Mouse (Mus musculus) forelimb bud, embryonic 11.5 days (tissue): ENCODE data around the gene Olfr1031.
"Not testable (repeated sequence)": the region's sequence is repeated elsewhere in the genome, so short reads cannot be mapped to it uniquely, and the experiment has no call there.

Experiments used
- DNase-seq: peaks from one replicate; pipeline ENCODE4 v3.0.0-alpha.2; 2012; ENCODE audit warnings: low read depth, low spot score

Gene Olfr1031

GRCm38 (mm10) chr2:85990004-85990403 is at the start of gene Olfr1031:
Olfr1031 (plus strand) TSS chr2:85990304.
- no peak for DNase-seq

DNA sequence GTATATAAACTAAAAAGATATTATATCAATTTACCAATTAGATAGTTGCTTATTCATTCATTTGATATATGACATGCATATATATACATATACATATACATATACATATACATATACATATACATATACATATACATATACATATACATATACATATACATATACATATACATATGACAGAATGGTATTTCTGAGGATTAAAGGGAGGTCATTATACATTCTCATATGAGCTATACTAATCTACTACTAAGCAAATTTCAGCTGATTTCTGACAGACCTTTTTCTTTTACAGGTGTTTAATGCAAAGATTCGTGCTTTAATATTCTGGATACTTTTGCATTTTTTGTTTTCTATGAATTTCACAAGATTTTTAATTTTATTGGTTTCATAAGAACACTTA is 40.0 kb upstream of the Olfr1031 start, which contains the start of gene Olfr1028:
Gene Olfr1028, plus strand, starts transcription at position 301 of the 400 bp plus-strand sequence.
- DNase-seq, result no peak

- no peak for DNase-seq
These were observed 16.5 kb upstream of the Olfr1031 start, which contains the start of gene Olfr1029 for GRCm38 (mm10) chr2:85973595-85973994. Olfr1029 (plus strand) TSS chr2:85973895.

GRCm38 (mm10) chr2:85978976-85979375 is 11.1 kb upstream of the Olfr1031 start, which contains the start of gene Olfr1030:
Olfr1030 (plus strand) TSS chr2:85979276.
- no peak for DNase-seq

DNA sequence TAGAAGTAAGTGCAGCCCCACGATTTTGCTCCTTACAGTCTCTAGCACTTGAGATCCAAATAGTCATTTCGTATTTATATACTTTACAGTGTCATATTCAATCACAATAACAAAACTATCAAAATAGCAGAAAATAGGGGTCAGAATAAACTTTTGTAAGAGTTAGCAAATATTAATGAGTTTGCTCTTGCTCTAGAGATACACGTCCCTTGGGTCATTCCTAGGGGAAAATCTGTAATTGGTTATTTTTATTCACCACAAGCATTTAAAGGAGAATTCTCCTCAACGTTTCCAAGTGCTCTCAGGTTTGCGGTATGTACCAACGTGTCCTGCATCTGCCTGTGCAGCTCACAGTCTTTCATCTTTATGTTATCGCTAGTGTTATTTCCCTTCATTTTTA is 15.1 kb downstream of the Olfr1031 start, which contains the start of gene Olfr1032:
Gene Olfr1032, plus strand, starts transcription at position 301 of the 400 bp plus-strand sequence.
- DNase-seq, result no peak

DNA sequence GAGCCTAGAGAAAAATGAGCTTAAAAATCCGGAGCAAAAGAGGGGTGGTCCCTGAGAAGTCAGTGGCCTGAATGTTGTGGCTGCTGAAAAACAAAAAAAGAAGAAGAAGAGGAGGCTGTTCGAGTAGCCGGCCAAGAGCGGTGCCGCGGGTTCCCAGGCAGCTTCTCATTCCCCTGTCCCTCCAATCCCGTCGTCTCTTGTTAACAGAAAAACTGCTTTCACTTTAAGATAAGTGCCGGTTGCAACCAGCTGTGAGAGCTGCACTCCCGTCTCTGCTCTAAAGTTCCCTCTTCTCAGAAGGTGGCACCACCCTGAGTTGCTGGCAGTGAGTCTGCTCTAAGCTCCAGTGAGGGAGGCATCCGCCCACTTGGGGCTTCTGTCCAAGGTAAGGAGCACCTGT is 30.3 kb downstream of the Olfr1031 start, which contains the start of gene Olfr1033:
Gene Olfr1033, plus strand, starts transcription at position 228 of the 400 bp plus-strand sequence.
- DNase-seq, result not testable (repeated sequence)

DNA sequence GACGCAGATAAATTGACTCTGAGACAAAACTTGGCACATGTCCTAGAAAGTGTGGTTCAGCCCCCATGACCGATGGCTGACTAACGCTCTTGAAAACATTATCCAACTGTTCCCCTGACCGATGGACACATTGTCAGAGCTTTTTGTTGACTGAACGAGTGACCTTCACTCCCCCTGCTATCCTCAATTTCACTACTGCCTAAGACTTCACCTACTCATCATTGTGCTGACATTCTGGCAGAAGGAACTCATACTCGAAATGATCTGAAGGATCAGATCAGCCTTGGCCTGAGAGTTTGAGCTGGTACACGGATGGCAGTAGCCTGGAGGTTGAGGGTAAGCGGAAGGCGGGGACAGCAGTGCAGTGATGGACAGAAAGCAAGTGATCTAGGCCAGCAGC is 31.4 kb downstream of the Olfr1031 start:
- DNase-seq, result not testable (repeated sequence)
